Mouse (Mus musculus) regulatory T cell (primary cell): ENCODE data around the gene Abtb1.

Source experiments
- in situ Hi-C: fragments of 300-600 bp; cut with MboI, MseI; formaldehyde crosslinking; loops from one replicate; pipeline ENCODE4 v1.15.1; 2025; ENCODE audit warnings: high pct_unique_total_duplicates

The Abtb1 gene

GRCm38 (mm10) chr6:88854509-88854908 is 12.7 kb upstream of the Abtb1 start:
- in situ Hi-C loops: no loop called here

DNA sequence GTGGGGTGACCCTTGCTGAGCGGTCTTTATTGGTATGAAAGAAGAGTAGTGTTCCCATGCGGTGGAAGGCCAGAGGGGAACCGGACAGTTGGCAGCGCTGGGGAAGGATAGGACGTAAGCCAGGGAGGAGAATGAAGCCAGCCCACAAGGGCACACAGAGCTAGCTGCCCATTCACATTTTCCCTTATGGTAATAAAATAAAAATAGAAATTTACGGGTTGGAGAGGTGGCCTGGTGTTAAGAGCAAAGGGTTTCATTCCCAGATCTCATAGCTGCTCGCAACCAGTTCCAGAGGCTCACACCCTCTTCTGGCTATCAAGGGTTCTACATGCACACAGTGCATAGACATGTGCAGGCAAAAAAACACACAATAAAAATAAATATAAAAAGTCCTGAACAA is 8.2 kb upstream of the Abtb1 start:
- in situ Hi-C loops: no loop called here

- in situ Hi-C loops: loop anchor here (5.0 kb wide), 1 partner anchor 297 kb away; no protein-coding TSS in a partner anchor
Observed at GRCm38 (mm10) chr6:88849270-88849669, 7.5 kb upstream of the Abtb1 start.

DNA sequence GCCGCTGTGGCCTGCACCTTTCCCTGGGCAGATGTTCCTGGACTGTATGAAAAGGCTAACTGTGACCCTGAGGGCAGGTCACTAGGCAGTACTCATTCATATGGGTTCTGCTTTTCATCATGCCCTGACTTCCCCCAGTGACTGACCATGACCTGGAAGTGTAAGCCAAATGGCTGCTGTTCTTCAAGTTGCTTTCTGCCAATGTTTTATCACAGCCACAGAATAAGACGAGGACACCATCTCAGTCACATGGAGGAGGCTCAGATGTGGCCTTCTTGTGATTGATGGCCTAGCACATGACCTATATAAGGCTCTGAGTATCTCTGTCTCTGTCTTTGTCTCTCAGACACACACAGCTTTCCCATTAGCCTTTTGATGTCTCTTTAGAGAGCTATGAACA is 5.8 kb upstream of the Abtb1 start:
- in situ Hi-C loops: loop anchor here (5.0 kb wide), 1 partner anchor 295 kb away; no protein-coding TSS in a partner anchor

DNA sequence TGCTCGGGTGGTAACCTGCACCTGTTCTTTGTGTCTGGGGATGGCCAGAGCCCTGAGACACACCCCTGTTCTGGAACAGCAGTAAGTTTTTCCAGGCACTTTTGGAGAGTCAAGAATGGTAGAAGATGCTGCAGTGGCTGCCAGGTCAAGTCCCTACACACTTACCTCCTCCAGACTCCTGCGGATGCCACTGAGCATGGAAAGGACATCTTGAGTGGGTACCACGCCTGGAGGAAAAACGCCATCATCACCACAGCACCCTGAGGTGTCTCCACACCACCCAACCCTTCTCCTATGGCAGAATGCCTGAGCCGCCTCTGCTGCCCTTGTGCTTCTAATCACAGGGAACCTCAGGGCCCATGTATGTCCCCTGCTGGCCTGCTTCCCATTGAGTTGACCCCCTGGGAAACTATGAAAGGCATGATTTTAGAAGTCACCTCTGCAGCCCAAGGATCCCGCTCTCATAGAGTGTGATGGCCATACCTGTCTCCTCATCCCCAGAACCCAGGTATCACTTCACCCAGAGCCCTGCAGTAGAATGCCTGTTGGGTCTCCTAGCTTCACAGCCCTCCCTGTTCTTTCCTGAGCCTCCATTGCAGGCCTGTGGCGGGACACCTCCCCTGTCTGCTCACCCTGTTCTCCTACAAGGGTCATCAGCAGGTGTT is 3.2 kb upstream of the Abtb1 start:
- in situ Hi-C loops: loop anchor here (5.0 kb wide), 3 partner anchors 57 to 398 kb away; partner anchors contain the start of genes Eefsec and Tpra1

- in situ Hi-C loops: loop anchor here (5.0 kb wide), 2 partner anchors 58 to 397 kb away; partner anchors contain the start of genes Eefsec and Tpra1
Observed at GRCm38 (mm10) chr6:88843781-88844725, 2.3 kb upstream of the Abtb1 start.

DNA sequence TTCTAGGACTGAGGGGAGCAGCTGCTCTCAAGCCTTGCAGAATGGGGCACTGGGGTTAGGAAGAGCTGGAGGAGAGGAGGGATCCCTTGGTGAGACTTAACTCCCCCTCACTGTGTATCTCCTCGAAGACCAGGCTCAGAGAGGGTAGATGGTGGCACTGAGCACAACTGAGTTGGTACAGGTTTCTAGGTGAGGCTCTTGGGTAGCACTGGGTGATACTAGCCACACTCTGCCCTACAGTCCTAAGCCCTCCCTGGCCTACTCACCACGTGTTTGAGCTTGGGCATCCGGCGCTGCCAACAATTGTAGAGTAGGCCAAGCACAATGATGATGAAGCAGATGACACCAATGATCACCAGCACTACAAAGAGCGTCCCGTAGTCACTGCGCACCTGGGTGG is 1.5 kb upstream of the Abtb1 start:
- in situ Hi-C loops: loop anchor here (5.0 kb wide), 2 partner anchors 59 to 396 kb away; partner anchors contain the start of genes Eefsec and Tpra1

- in situ Hi-C loops: loop anchor here (5.0 kb wide), 2 partner anchors 60 to 395 kb away; partner anchors contain the start of genes Eefsec and Tpra1
Observed at GRCm38 (mm10) chr6:88842731-88843151, 957 bp upstream of the Abtb1 start.

- in situ Hi-C loops: loop anchor here (5.0 kb wide), 2 partner anchors 61 to 394 kb away; partner anchors contain the start of genes Eefsec and Tpra1
Observed at GRCm38 (mm10) chr6:88841514-88841780, 337 bp downstream of the Abtb1 start.

DNA sequence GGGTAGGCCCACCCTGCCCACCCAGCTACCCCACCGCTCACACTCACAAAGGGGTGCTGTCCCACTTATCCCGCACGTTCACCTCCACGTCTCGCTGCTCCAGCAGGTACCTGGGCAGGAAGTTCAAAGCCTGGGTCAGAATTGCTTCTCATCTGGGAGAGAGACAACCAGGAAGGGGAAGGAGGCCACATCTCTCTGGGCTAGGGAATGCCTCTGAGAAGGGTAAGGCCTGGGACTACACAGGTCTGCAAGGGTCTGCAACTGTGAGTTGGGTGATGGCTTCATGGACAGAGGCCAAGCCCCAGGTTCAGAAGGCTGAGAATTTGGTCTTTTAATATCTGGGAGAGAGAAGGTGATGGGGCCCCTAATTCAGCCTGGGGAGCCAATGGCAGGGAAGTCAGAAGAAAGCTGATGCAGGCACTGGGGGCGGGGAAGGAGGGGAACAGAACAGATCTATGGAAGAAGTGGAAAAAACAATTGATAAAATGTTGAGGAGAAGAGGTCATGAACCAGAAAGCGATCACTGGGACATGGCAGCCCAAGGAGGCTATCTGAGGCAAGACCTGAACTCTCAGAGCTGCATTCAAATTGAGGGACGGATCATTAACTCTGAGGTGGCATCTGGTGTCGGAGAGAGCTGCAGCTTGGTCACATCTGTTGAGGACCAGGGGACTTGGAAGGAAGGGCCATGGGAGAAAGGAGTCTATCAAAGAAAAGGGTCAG is 832 bp downstream of the Abtb1 start:
- in situ Hi-C loops: loop anchor here (5.0 kb wide), 2 partner anchors 61 to 394 kb away; partner anchors contain the start of genes Eefsec and Tpra1

GRCm38 (mm10) chr6:88840211-88840610 is 1.6 kb downstream of the Abtb1 start:
- in situ Hi-C loops: loop anchor here (5.0 kb wide), 2 partner anchors 62 to 393 kb away; partner anchors contain the start of genes Eefsec and Tpra1

GRCm38 (mm10) chr6:88839135-88839970 is 2.4 kb downstream of the Abtb1 start:
- in situ Hi-C loops: no loop called here

GRCm38 (mm10) chr6:88838613-88839012 is 3.2 kb downstream of the Abtb1 start:
- in situ Hi-C loops: no loop called here

- in situ Hi-C loops: no loop called here
Observed at GRCm38 (mm10) chr6:88837999-88838398, 3.8 kb downstream of the Abtb1 start.

GRCm38 (mm10) chr6:88836178-88836819 is 5.5 kb downstream of the Abtb1 start:
- in situ Hi-C loops: no loop called here

DNA sequence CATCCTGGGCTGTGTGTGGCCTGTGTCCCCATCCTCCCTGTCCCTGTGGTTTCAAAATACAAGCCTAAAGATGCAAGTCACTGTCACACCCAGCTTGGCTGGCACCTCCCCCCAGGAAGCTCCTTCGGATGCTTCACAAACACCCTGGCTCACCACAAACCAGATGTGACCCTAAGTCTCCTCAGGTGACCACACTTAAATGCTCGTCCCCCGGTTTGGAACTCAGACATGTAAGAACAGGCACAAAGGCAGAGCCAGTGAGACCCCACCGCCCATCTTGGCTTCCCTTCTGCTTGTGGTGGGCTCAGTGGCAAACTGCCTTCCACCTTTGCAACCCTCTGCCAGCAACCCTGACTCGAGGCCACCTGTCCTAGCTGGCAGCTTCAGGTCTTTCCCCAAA is 6.7 kb downstream of the Abtb1 start:
- in situ Hi-C loops: no loop called here

GRCm38 (mm10) chr6:88833340-88834140 is 8.2 kb downstream of the Abtb1 start:
- in situ Hi-C loops: no loop called here

DNA sequence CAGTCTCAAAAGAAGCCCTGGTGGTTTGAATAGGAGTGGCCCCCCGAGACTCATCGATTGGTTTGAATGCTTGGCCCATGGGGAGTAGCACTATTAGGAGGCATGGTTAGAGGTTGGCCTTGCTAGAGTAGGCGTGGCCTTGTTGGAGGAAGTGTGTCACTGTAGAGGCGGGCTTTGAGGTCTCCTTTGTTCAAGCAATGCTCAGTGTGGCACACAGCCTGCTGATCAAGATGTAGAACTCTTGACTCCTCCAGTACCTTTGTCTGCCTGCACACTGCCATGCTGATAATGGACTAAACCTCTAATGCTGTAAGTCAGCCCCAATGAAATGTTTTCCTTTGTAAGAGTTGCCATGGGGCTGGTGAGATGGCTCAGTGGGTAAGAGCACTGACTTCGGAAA is 9.1 kb downstream of the Abtb1 start:
- in situ Hi-C loops: no loop called here

GRCm38 (mm10) chr6:88831456-88831855 is 10.3 kb downstream of the Abtb1 start:
- in situ Hi-C loops: no loop called here
